Comparison of ENCODE assay signal across 12 mouse cellular contexts in the genomic region with DNA sequence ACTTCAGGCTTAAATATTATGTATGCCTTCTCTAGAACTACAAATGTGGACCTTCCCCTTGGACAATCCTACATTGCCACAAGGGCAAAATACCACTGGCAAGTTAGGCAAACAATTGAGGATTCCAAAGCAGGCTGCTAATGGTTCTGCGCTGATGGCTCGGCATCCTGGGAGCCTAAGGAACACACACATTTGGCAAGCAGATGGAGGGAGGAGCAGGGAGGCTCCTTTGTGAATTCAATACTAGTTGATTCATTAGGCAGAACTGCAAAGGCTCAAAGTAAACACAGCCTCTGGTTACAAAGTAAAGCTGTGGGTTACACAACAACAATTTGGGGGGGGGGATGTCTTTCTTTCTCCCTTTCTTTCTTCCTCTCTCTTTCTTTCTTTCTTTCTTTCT.
DNase-seq lines count a peak whose midpoint lies in the region; ATAC-seq and TF ChIP-seq lines count a peak whose summit lies in the region.
"Had no signal": no experiment of that assay in that cellular context is flagged by ENCODE, and none has a peak within 500 bp of the region (broad histone marks: within the 10 kb centered on the region; RNA-seq: fewer than 3 reads in every experiment).

No protein-coding gene starts in this region.

- peaks cover 4% of the 10 kb centered on the region; the same call in 1 of the 2 replicates for H3K4me1 ChIP-seq in kidney, embryonic 15.5 days
- peaks cover 6% of the 10 kb centered on the region for H3K4me1 ChIP-seq in lung, adult 2 months (ENCODE audit: control insufficient read depth, insufficient read depth, low read length)
- H3K4me1 ChIP-seq: stomach, embryonic 15.5 days had no signal

- no peak for DNase-seq in kidney, postnatal 25 days
- peak; percentile 57 for DNase-seq in NIH3T3 (ENCODE audit: low read depth)
- DNase-seq in embryo, embryonic 10 days (ENCODE audit: low spot score): peak; percentile 66
- peak; percentile 14 for DNase-seq in lung, adult 2 months
- DNase-seq in frontal cortex, postnatal 25 days (ENCODE audit: low spot score in 2 of 2): no peak
- no peak for DNase-seq in cerebellum, adult 9-11 months
- DNase-seq: adrenal gland, postnatal 14 days; cerebellum, postnatal 14 days; heart, adult 11 months had no signal

- H3K9ac ChIP-seq in kidney, embryonic 15.5 days: no peak overlapping the region
- H3K9ac ChIP-seq: stomach, embryonic 15.5 days had no signal

- H3K36me3 ChIP-seq in kidney, embryonic 15.5 days: peaks cover 18% of the 10 kb centered on the region
- H3K36me3 ChIP-seq: stomach, embryonic 15.5 days had no signal

- no peaks in the 10 kb centered on the region for H3K9me3 ChIP-seq in kidney, embryonic 15.5 days (replicated peaks)
- H3K9me3 ChIP-seq: stomach, embryonic 15.5 days had no signal

- no peak for TF ChIP-seq POLR2A in lung, adult 2 months (IDR thresholded peaks at IDR 0.05; ENCODE audit: borderline replicate concordance, extremely low read depth, low read depth, low read length)

- no peak overlapping the region for H3K4me2 ChIP-seq in kidney, embryonic 15.5 days
- H3K4me2 ChIP-seq: stomach, embryonic 15.5 days had no signal

- TF ChIP-seq CTCF in lung, adult 2 months (IDR thresholded peaks at IDR 0.05; ENCODE audit: insufficient read depth, low read length): no peak

- no peaks in the 10 kb centered on the region for H3K27me3 ChIP-seq in kidney, embryonic 15.5 days
- H3K27me3 ChIP-seq: stomach, embryonic 15.5 days had no signal

- WGBS in kidney, embryonic 15.5 days: 32% methylated on average over 2 of the region's 2 CpGs
- WGBS in lung, adult 2 months: 33% methylated on average over 2 of the region's 2 CpGs

- H3K4me3 ChIP-seq in kidney, embryonic 15.5 days (replicated peaks): no peak overlapping the region
- no peak overlapping the region for H3K4me3 ChIP-seq in lung, adult 2 months (replicated peaks; ENCODE audit: extremely low read depth, low read depth, low read length)
- H3K4me3 ChIP-seq: stomach, embryonic 15.5 days had no signal

- H3K27ac ChIP-seq in kidney, embryonic 15.5 days: no peak overlapping the region
- H3K27ac ChIP-seq: stomach, embryonic 15.5 days had no signal

- peak; percentile 89 for ATAC-seq in kidney, embryonic 15.5 days (replicated peaks; ENCODE audit: low FRiP score)
- ATAC-seq in megakaryocyte progenitor cell, adult 5-6 weeks (replicated peaks; ENCODE audit: poor library complexity): no peak

Comparison
In these comparisons a context has a peak if more than half of its experiments do, and no peak if none do; other contexts are left out.
1. DNase-seq: peak in NIH3T3 (single experiment), embryo, embryonic 10 days (single experiment) and lung, adult 2 months (single experiment); none in kidney, postnatal 25 days (0 of 2), frontal cortex, postnatal 25 days (0 of 2) and cerebellum, adult 9-11 months (single experiment).